Mouse (Mus musculus): Measurements from ENCODE around the gene Ddb2.

DNA sequence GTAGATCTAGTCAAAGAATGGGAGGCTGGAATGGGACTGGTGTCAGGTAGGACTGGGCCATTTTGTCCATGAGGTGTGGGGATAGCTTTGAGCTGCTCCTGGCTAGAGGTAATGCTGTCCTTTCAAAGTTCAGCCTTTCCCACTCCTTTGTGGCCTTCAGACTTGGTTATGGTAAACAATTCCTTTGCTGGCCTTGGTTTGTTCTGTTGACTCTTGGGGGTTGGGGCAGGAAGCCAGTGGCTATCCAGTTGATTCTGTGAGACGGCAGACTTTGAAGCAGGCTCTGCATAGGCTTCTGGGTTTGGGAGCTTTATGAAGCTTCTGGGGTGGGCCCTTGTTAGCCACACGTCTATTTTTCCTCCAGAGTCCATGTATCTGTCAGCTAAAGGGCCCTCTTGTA lies 31.9 kb upstream of the Ddb2 start:
- TF ChIP-seq CTCF (IDR thresholded peaks at IDR 0.05; ENCODE audit: control insufficient read depth, insufficient read depth, insufficient read length): no peak
- TF ChIP-seq CEBPB (IDR thresholded peaks at IDR 0.05; ENCODE audit: low read depth): no peak
- TF ChIP-seq MAX (IDR thresholded peaks at IDR 0.05): no peak
- TF ChIP-seq MYOD1 (IDR thresholded peaks at IDR 0.05; ENCODE audit: control insufficient read depth, insufficient read length, low read depth): no peak
- TF ChIP-seq FOSL1 (IDR thresholded peaks at IDR 0.05; ENCODE audit: insufficient read depth, low read length, poor library complexity, severe bottlenecking): no peak

Measured in C2C12 (cell line).